Mouse (Mus musculus) bone marrow macrophage, adult 2 months (primary cell): ENCODE data around the gene Gpx2. TPM values are rescaled to one million over a fixed set of nuclear protein-coding genes. Genes with fewer than 3 reads are reported as not detected.

ENCODE experiments used
- H3K27ac ChIP-seq: 2 replicates; pipeline ENCODE4 v1.5.1; 2012; ENCODE audit warnings: low read depth, low read length; ENCODE audit not compliant: insufficient read depth
- H3K4me1 ChIP-seq: 2 replicates; pipeline ENCODE4 v1.6.1; 2012; ENCODE audit warnings: low read length; ENCODE audit not compliant: control insufficient read depth, insufficient read depth
- H3K4me3 ChIP-seq: 2 replicates; pipeline ENCODE4 v1.5.1; 2012; ENCODE audit warnings: mild to moderate bottlenecking, low read length, moderate library complexity; ENCODE audit not compliant: insufficient read depth
- CTCF ChIP-seq: IDR thresholded peaks from 2 replicates; pipeline ENCODE4 v1.5.1; 2012; ENCODE audit warnings: low read depth, mild to moderate bottlenecking, low read length, moderate library complexity
- POLR2A ChIP-seq: IDR thresholded peaks from 2 replicates; pipeline ENCODE4 v1.6.1; 2012; ENCODE audit warnings: mild to moderate bottlenecking, low read depth, low read length, borderline replicate concordance
- polyA plus RNA-seq: library from polyadenylated mRNA; stranded (reverse); fragments of >200 nt; gene quantifications from 2 replicates; pipeline ENCODE4 v1.2.4, GENCODE M21; 2012; ENCODE audit not compliant: missing spikeins, insufficient read depth, insufficient read length

Gene Gpx2
- polyA plus RNA-seq, 1 experiment: not detected

DNA sequence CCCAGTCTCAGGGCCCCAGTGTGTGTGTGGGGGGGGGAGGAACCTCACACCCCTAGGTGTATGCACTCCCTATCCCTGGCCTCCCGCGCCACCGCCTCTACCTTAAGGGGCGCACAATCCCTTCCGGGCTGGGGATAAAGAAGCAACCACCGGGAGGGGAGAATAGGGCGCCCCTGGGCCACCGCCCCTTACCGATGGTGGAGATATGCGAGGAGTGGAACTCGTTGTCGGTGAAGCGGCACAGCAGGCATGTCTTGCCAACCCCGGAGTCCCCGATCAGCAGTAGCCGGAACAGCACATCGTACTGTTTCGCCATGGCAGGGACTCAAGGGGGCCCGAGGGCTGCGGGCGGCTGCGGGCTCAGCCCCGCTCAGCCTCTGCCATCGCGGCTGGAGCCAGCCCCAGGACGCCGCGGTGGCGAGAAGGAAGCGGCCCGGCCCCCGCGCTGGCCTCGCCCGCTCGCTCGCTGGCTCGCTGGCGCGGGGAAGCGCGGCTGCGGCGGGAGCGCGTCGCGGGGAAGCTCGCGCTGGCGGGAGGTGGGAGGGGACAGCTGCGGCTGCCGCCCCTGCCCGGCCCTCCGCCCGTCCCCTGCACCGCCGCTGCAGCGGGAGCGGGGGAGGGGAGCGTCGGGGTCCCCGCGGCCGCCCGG, 26.8 kb upstream of the Gpx2 start:
- Histone ChIP-seq H3K27ac (no peak overlapping the region), H3K4me3 (peak overlapping the region; percentile 56), H3K4me1 (peaks cover 6% of the 10 kb centered on the region; the same call in 1 of the 2 replicates)
- no peak for TF ChIP-seq POLR2A
- no peak for TF ChIP-seq CTCF

DNA sequence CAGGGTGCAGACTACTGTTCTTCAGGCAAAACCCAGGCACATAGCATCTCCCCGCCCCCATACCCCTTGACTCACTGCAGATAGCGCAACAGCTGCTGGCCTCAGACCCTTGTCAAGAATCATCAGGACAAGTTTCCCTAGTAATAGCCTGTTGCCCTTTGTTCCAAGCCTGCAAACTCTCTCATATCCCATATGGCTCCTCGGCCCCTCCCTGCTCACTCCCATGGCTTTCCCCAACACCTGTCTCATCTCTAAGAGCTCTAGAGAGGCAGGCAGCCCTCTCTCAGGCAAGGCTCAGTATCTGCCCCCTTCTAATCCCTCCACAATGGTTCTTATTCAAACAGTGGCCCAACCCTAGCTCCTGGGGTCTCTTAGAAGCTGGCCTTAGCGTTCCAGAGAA, 25.3 kb upstream of the Gpx2 start:
- Histone ChIP-seq H3K4me1 (peaks cover 9% of the 10 kb centered on the region; the same call in 1 of the 2 replicates), H3K27ac (no peak overlapping the region)

DNA sequence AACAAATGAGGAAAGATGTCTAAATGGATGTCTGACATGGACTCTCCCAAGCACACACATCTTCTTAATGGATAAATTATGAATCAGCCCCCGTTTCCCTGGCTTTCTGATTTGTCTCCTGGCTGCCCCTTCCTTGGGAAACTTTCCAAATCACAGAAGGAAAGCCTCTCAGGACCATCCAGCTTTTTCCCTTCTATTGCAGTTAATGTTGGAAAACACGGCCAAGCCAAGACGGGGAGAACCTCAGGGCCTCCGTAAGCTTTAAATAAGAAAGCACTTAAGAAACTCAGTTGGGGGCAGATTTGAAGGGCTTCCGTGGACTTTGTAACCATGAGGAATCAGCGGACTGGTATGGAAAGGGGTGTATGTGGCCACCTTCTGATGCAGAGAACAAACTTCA, 24.5 kb upstream of the Gpx2 start:
- TF ChIP-seq POLR2A (no peak), CTCF (no peak)
- no peak overlapping the region for H3K4me3 ChIP-seq
- H3K27ac ChIP-seq: no peak overlapping the region
- H3K4me1 ChIP-seq: peaks cover 9% of the 10 kb centered on the region; the same call in 1 of the 2 replicates

More for the DNA sequence above, 25.3 kb upstream of the Gpx2 start:
- TF ChIP-seq POLR2A (no peak), CTCF (no peak)
- H3K4me3 ChIP-seq: no peak overlapping the region

DNA sequence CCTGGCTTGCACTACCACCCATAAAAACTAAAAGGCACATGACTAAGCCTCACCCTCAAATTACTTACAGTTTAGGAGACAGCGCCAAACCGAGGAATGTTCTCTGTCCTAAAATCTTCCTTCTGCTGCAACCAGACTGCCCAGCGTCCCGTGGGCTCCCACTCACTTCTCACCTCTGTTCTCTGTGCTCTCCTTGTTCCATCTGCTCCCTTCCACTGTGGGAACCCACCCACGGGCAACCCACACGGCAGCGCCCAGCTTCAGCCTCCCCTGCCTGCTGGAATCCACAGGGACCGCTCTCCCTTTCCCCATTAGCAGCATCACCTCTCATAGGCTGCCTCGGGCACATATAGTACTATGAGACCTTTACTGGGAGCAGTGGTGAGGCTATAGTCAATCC, 23.6 kb upstream of the Gpx2 start:
- Histone ChIP-seq H3K4me1 (peaks cover 12% of the 10 kb centered on the region), H3K27ac (no peak overlapping the region), H3K4me3 (no peak overlapping the region)
- TF ChIP-seq CTCF (no peak), POLR2A (no peak)

DNA sequence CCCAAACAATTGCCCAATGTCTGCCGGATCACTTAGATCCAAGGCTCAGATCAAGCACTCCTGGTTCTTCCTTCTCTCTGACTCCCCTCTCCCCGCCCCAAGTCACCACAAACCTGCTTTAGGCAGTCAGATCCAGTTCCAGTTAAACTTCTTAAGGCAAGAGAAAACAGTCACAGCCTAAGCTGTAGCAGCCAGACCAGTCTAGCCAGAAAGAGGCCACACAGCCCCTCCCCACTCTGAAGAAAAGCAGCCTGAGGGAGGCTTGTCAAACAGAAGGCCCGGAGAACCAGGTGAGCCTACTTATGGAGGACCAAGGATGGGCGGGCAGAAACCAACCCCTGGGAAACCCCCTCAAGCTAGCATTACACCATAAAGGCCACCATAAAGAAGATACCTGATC, 22.8 kb upstream of the Gpx2 start:
- TF ChIP-seq CTCF (no peak), POLR2A (no peak)
- Histone ChIP-seq H3K4me1 (peaks cover 18% of the 10 kb centered on the region), H3K27ac (no peak overlapping the region), H3K4me3 (no peak overlapping the region)

DNA sequence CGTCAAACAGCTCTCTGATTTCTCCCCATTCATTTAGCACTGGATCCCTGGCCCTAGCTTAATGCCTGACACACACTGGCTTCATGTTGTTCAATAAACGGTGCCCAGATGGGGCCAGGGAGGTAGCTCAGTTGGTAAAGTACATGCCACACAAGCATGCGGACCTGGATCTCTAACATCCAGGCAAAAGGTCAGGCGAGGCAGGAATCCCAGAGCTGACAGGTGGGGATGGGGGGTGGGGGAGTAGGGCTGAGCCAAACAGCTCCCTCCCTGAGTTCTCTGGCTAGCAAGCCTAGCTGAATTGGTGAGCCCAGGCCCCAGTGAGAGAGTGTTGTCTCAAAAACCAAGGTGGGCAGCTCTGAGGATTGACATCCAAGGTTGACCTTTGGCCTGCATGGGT, 21.8 kb upstream of the Gpx2 start:
- Histone ChIP-seq H3K27ac (no peak overlapping the region), H3K4me1 (peaks cover 20% of the 10 kb centered on the region), H3K4me3 (no peak overlapping the region)
- TF ChIP-seq CTCF (no peak), POLR2A (no peak)

DNA sequence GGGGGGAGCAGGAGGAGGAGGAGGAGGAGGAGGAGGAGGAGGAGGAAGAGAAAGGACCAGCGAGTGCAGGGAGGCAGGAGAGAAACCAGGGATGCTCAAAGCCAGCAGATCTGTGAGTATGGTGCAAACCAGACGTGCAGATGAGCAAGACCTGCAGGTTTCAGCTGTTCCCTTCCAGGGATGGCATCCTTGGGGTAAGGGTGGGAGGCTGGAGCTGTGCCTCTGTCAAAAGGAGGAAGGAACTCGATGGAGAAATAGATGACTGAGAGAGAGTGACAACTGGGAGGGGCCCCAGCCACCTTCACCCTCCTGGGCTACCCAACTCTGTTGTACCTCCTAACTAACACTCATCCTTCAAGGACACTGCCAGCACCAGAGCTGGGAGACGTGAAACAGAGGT, 21.4 kb upstream of the Gpx2 start:
- Histone ChIP-seq H3K27ac (no peak overlapping the region), H3K4me1 (peaks cover 20% of the 10 kb centered on the region), H3K4me3 (no peak overlapping the region)
- TF ChIP-seq CTCF (no peak), POLR2A (no peak)

DNA sequence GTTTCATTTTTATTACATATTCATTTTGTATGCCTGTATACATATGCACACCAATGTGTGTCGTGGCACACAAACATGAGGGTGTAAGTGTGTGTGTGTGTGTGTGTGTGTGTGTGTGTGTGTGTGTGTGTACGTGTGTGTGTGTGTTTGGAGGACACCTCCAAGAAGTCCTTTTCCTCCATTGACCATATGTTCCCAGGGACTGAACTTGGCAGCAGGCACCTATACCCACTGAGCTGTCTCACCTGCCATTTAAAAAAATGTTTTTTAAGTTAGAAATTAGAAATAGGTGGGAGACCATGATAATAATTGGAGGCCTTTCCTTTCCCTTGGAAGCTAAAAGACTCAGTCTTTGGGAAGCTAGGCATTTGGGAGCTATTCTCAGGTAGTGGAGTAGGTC, 18.8 kb upstream of the Gpx2 start:
- H3K27ac ChIP-seq: no peak overlapping the region
- H3K4me1 ChIP-seq: peaks cover 20% of the 10 kb centered on the region
- no peak overlapping the region for H3K4me3 ChIP-seq
- TF ChIP-seq POLR2A: no peak

DNA sequence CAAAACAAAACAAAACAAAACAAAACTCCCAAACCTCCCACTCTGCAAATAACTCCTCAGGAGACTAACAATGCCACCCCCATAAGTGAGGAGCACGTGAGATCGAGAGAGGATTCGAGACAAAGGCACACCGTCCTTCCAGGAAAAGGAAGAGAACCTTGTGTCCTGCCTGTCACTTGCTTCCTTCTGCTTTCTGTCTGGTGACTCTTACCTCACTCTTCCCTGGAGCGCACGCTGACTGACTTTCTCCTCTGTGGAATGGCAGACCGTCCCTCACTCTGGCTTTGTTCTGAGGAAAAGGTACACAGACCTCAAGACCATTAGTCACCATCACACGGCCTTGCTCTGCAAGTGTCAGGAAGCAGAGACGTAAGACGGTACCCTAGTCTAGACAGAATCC, 18.2 kb upstream of the Gpx2 start:
- Histone ChIP-seq H3K4me3 (0 out of 2 replicates have a peak overlapping the region, but pooled peaks have one; percentile 4), H3K27ac (no peak overlapping the region), H3K4me1 (peaks cover 20% of the 10 kb centered on the region)
- TF ChIP-seq POLR2A: no peak
- TF ChIP-seq CTCF: no peak

DNA sequence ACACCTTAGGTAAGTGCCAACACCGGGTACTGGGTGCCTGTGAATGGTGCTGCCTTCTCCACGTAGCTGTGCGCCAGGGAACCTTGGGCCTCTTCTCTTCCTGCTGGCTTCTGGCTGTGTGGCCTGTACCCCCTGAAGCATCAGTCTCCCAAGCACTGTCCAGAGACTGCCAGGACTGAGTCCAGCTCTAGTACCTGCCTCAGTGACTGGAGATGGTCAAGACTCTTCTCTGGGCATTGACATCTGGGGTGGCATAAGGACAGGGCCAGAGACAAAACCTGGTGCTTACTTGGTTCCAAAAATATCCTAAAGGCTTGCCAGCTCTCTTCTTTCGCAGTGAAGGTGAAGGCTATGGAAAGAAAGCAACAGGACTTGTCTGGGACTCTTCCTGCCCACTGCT, 15.7 kb upstream of the Gpx2 start:
- Histone ChIP-seq H3K4me1 (peaks cover 11% of the 10 kb centered on the region), H3K27ac (no peak overlapping the region), H3K4me3 (no peak overlapping the region)
- TF ChIP-seq CTCF: no peak
- no peak for TF ChIP-seq POLR2A

DNA sequence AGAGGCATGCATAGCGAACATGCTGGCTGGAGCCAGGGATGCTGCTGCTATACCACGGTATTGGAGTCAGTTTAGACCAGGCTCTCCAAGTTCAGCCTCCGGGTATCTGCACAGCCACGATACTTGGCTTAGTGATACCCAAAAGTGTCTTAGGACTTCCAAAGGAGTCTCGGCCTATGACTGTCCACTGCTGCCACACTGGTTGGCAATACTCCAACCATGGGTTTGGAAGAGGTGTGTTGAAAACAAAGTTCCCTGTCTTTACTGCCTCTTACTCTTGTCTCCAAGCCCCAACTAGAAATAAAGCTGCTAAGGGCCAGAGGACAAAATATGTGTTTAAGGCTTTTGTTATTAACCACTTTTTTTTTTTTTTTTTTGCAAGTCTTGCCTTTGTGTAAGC, 15.1 kb upstream of the Gpx2 start:
- H3K4me3 ChIP-seq: no peak overlapping the region
- H3K4me1 ChIP-seq: peaks cover 11% of the 10 kb centered on the region
- TF ChIP-seq POLR2A: no peak
- TF ChIP-seq CTCF: no peak
- H3K27ac ChIP-seq: no peak overlapping the region
